Mouse (Mus musculus) C2C12 (cell line): ENCODE data around the gene 2410004B18Rik.

Experiments used
- CTCF ChIP-seq: IDR thresholded peaks from one replicate; pipeline ENCODE4 v1.5.1; 2011; ENCODE audit not compliant: control insufficient read depth, insufficient read depth, insufficient read length
- MYOG ChIP-seq: IDR thresholded peaks from one replicate; pipeline ENCODE4 v1.6.1; 2011; ENCODE audit not compliant: control insufficient read depth, insufficient read length; ENCODE audit errors: extremely low read depth
- USF1 ChIP-seq: IDR thresholded peaks from one replicate; pipeline ENCODE4 v1.6.1; 2011; ENCODE audit warnings: low read depth, mild to moderate bottlenecking, control low read depth, moderate library complexity

GRCm38 (mm10) chr3:145897749-145898148 is 40.1 kb upstream of the 2410004B18Rik start:
- TF ChIP-seq CTCF = no peak
- no peak for TF ChIP-seq MYOG
- TF ChIP-seq USF1 = no peak
